Mouse (Mus musculus): ENCODE results near the gene Luc7l2. TPM values are rescaled to one million over a fixed set of nuclear protein-coding genes. Genes with fewer than 3 reads are reported as not detected.

Luc7l2 gene
- polyA plus RNA-seq, 2 experiments from 2014 or later: 124 to 191 TPM

Other genes with a start within 250 kb of the Luc7l2 start
- 100 to 1,000 TPM; 189 to 215 TPM for gene Zc3hav1, start 196.7 kb upstream of the Luc7l2 start, polyA plus RNA-seq (2017; shearing (Covaris generic))
- gene Ttc26, start 169.9 kb upstream of the Luc7l2 start, polyA plus RNA-seq (2017; shearing (Covaris generic)): not detected
- 10 to 100 TPM; 26.7 to 30.2 TPM for gene Ubn2, start 117.4 kb upstream of the Luc7l2 start, polyA plus RNA-seq (2017; shearing (Covaris generic))
- 10 to 100 TPM; 56.6 to 59.6 TPM for gene Fmc1, start 17.8 kb upstream of the Luc7l2 start, polyA plus RNA-seq (2017; shearing (Covaris generic))
- gene Klrg2, start 85.9 kb downstream of the Luc7l2 start, polyA plus RNA-seq (2017; shearing (Covaris generic)): not detected
- not detected for gene Clec2l, start 111.7 kb downstream of the Luc7l2 start, polyA plus RNA-seq (2017; shearing (Covaris generic))

All from CD4-positive, CD25-positive, alpha-beta regulatory T cell, adult 4 months (primary cell).